Mouse (Mus musculus) megakaryocyte, embryonic 14.5 days (primary cell): ENCODE results near the gene Zer1.

Experiments
- FLI1 ChIP-seq: IDR thresholded peaks from 2 replicates; pipeline ENCODE4 v1.6.1; 2012; ENCODE audit warnings: low read length, inconsistent platforms, mixed read lengths
- GATA1 ChIP-seq: IDR thresholded peaks from 3 replicates; pipeline ENCODE4 v1.6.1; 2012; ENCODE audit warnings: mixed read lengths, low read length, inconsistent platforms, borderline replicate concordance

DNA sequence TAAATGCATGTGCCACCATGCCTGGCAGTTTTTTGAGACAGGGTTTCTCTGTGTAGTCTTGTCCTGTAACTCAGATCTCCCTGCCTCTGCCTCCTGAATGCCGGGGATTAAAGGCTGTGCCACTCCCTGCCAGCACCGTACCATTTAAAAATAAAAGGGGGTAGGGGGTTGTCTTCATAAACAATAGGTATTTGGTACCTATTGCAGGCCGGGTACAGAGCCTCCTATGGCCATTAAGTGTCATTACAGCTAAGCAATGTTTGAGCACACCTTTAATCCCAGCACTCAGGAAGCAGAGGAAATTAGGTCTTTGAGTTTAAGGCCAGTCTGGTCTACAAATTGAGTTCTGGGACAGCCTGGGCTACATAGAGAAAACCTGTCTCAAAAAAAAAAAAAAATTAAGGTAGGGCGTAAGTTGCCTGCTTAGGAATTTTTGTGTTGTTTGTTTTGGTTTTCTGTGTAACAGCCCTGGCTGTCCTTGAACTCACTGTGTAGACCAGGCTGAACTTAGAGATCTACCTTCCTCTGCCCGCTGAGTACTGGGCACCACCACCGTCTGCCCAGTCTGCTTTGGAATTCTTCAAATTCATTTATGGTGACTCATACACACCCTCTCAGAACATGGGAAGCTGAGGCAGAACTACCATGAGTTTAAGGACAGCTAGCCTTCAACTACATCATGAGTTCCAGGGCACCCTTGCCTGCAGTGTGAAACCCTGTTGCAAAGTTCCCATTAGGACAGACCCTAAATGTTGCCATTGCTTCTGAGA, 72.2 kb downstream of the Zer1 start:
- TF ChIP-seq GATA1 (no peak), FLI1 (no peak)
